Mouse (Mus musculus) cortical plate, adult 2 months (tissue): Measurements from ENCODE around the gene Slco4a1. TPM values are rescaled to one million over a fixed set of nuclear protein-coding genes. Genes with fewer than 3 reads are reported as not detected.

Source experiments
- H3K27ac ChIP-seq: fragments of 200-500 bp; 2 replicates; pipeline ENCODE4 v1.5.1; 2012; ENCODE audit warnings: low read length, control low read depth, inconsistent platforms; ENCODE audit not compliant: insufficient read depth
- H3K4me1 ChIP-seq: fragments of 200-500 bp; 2 replicates; pipeline ENCODE4 v1.6.1; 2011; ENCODE audit warnings: low read length; ENCODE audit not compliant: control insufficient read depth, insufficient read depth
- H3K4me3 ChIP-seq: fragments of 200-500 bp; 2 replicates; pipeline ENCODE4 v1.5.1; 2011; ENCODE audit warnings: mild to moderate bottlenecking, low read length, control low read depth; ENCODE audit not compliant: insufficient read depth
- CTCF ChIP-seq: fragments of 200-500 bp; IDR thresholded peaks from 2 replicates; pipeline ENCODE4 v1.5.1; 2011; ENCODE audit warnings: mild to moderate bottlenecking, control low read depth, low read length; ENCODE audit not compliant: insufficient read depth; ENCODE audit errors: extremely low read depth
- POLR2A ChIP-seq: fragments of 200-500 bp; IDR thresholded peaks from 2 replicates; pipeline ENCODE4 v1.6.1; 2011; ENCODE audit warnings: mild to moderate bottlenecking, low read length, control low read depth; ENCODE audit not compliant: insufficient read depth; ENCODE audit errors: extremely low read depth
- polyA plus RNA-seq: library from polyadenylated mRNA; depleted of rRNA; stranded (reverse); fragments of >200 nt; gene quantifications from 2 replicates; pipeline ENCODE4 v1.2.3, GENCODE M21; 2012

Slco4a1 gene
- polyA plus RNA-seq, 1 experiment: 5.1 TPM

DNA sequence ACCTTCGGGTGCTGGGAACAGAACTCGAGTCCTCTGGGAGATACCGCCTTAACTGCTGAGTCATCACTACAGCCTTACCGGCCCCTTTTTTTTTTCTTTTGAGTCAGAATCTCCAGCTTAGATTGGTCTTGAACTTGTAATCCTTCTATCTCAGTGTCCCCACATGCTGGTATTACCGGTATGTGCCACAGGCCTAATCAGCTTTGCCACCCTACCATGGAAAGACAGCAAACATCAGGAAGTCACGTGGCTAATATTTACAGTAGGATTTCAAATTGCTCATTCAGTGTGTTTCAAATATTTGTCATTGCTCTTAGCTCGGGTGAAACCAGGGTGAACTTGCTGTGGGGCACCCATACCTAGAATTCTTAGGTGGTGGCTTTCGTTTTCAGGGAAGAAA is 6.5 kb downstream of the Slco4a1 start:
- no peak for TF ChIP-seq POLR2A
- no peak for TF ChIP-seq CTCF
- Histone ChIP-seq H3K4me3 (no peak overlapping the region), H3K27ac (no peak overlapping the region), H3K4me1 (no peaks in the 10 kb centered on the region)

DNA sequence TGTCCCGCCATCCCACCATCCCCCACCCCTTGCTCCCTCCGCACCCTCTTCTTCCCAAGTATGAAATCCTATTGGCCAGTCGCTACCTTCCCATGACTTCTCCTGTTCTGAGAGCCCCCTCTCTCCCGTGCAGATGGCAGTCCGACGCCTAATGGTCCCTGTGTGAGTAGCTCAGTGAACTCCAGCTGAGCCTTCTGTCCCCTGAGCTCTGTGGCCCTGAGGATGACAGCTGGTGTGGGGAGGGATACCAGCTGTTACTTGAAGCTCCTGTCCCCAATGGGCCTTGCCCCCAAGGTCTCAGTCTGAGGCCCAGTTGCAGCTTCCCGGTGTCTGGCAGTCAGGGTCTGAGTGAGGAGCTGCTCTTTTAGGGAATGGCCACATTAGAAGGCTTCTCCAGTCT is 10.5 kb downstream of the Slco4a1 start:
- TF ChIP-seq CTCF: no peak
- TF ChIP-seq POLR2A: no peak

DNA sequence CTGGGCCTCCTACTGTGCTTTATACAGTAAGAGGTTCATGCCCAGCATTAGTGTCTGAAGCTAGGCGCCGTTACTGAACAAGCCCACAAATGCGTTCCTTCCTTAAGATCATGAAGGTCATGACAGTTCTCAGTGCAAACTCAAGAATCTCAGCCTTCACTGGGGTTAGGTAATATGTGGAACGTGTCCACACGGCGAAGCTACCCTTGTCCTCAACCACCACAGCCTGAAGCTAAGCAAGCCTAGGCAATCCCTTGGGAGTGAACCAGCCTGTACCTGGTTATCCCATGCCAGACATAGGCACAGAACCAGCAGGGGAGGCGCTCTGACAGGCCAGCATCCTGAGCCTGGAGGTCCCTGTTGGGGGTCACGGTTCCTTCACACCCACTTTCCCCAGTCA is 12.8 kb downstream of the Slco4a1 start:
- Histone ChIP-seq H3K4me1 (no peaks in the 10 kb centered on the region), H3K4me3 (no peak overlapping the region), H3K27ac (no peak overlapping the region)
- no peak for TF ChIP-seq CTCF
- no peak for TF ChIP-seq POLR2A

More for the DNA sequence above, 10.5 kb downstream of the Slco4a1 start:
- no peak overlapping the region for H3K27ac ChIP-seq
- no peak overlapping the region for H3K4me3 ChIP-seq
- no peaks in the 10 kb centered on the region for H3K4me1 ChIP-seq

DNA sequence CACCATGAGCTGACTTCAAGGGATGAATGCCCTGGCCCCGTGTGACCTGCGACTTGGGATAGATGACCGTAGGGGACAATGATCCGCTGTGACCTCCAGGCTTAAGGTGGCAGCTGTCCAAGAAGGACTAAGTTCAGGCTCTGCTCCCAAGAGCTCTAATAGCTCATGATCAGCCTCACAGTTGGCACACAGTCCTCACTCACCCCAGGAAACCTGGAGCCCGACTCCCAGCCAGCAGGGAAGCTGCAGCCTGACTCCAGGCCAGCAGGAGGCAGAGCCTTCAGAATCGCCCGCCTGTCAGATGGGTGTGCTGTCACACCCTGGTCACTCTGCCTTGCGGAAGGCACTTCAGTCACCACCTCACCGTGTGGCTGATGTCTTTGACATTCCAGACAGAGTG is 13.7 kb downstream of the Slco4a1 start:
- Histone ChIP-seq H3K4me3 (no peak overlapping the region), H3K27ac (no peak overlapping the region), H3K4me1 (no peaks in the 10 kb centered on the region)
- TF ChIP-seq POLR2A: no peak
- no peak for TF ChIP-seq CTCF

DNA sequence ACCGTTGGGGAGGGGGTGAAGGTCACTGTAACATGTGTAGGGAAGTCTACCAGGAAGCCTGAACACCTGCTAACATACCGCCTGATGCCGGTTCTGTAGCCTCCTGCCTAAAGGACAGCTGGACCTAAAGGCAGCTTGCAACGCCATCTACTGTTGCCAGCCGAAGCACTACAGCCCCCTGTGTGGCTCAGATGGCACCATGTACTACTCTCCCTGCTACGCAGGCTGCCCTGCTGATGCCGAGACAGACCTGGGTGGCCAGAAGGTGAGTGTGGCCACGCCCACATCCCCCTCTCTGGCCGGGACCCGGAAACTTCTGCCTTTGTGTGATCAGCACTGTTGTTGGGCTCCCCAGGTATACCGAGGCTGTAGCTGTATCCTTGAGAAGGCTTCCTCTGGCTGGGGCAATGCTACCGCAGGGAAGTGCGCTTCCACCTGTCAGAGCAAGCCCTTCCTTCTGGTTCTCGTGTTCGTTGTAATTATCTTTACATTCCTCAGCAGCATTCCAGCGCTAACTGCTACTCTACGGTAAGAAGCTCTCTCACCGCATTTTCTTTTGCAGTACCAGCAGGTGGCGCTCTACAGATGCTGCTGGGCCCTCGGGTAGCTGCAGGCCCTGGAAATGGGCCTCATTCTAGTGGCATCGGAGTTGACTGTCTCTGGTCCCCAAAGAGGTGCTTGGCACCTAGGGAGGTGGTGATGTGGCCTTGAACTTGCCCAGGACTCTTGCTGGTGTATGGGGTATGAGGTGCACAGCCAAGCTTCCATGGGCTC is 16.4 kb downstream of the Slco4a1 start:
- no peaks in the 10 kb centered on the region for H3K4me1 ChIP-seq
- H3K4me3 ChIP-seq: no peak overlapping the region
- TF ChIP-seq POLR2A: no peak
- TF ChIP-seq CTCF: peak; percentile 69
- no peak overlapping the region for H3K27ac ChIP-seq

DNA sequence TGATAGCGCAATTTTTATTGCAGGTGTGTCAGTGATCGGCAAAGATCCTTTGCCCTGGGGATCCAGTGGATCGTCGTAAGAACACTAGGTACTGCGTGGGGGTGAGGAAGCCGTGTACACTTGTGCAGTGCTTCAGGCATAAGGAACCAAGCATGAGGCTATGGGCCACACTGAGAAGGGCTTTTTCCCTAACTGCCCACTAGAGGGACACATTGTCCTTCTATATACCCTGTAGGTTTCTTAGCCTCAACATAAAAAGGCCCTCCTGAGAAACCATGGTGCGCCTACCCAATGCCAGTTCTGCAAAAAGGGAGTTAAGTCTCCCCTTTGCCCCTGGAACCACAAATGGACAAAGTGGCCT is 17.0 kb downstream of the Slco4a1 start:
- Histone ChIP-seq H3K4me1 (no peaks in the 10 kb centered on the region), H3K4me3 (no peak overlapping the region), H3K27ac (no peak overlapping the region)
- TF ChIP-seq POLR2A (no peak), CTCF (peak; percentile 75)

DNA sequence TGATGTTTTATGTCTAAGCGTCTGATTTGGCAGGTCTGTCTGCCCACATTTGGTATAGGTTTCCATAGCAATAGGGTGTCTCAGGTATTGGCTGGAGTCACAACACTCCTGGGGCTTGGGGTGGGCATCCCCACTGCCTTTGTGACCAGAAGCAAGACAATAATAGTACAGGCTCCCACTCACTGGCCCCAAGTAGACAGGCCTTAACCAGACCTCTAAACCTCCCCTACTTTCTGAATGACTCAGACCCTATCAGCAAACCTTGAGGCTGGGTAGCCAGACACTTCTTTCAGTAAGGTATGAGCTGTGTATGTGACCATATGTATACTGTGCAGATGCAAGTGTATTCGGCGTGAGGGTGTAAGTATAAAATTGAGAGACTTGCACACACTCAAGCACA is 18.8 kb downstream of the Slco4a1 start:
- no peak overlapping the region for H3K27ac ChIP-seq
- TF ChIP-seq CTCF (no peak), POLR2A (no peak)
- no peak overlapping the region for H3K4me3 ChIP-seq
- no peaks in the 10 kb centered on the region for H3K4me1 ChIP-seq

DNA sequence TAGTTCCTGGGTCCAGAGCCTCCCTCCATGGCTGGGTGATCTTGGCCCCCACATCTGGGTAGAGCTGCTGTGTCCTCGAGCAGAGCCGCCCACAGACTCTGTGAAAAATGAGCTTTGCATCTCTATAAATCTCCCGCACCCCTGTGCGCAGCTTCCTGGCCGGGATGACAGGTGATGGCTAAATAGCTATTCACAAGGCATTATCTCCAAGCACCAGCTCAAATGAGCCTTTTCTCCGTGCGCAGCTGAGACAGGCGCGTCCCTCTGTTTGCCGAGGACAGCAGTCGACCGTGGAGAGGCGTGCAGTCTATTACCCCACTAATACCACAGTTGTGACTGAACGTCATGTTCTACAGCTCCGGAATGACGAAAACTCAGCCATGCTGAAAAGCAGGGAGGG is 26.2 kb downstream of the Slco4a1 start:
- H3K4me1 ChIP-seq: 0 out of 2 replicates have a peak, but pooled peaks cover 1% of the 10 kb centered on the region
- no peak overlapping the region for H3K27ac ChIP-seq
- TF ChIP-seq POLR2A (no peak), CTCF (no peak)
- no peak overlapping the region for H3K4me3 ChIP-seq

DNA sequence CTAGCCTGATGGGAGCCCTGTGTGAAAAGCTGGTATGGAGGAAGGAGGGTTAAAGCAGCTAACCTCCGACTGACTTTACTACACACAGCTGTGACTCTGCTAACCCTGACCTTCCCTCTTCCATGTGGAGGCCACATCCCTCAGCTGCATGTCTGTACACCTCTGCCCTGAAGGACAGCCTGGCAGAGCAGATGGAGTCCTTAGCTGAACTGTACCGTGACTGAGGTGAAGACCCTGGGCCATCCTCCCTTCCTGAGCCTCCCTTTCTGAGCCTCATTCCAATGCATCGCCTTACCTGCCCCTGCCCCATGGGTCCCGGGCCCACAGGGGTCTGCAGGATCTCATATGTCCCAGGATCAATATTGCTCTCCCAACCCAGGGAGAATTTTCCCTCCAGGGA is 28.8 kb downstream of the Slco4a1 start:
- Histone ChIP-seq H3K4me1 (peaks cover 5% of the 10 kb centered on the region; the same call in 1 of the 2 replicates), H3K4me3 (no peak overlapping the region), H3K27ac (no peak overlapping the region)
- no peak for TF ChIP-seq POLR2A
- no peak for TF ChIP-seq CTCF

DNA sequence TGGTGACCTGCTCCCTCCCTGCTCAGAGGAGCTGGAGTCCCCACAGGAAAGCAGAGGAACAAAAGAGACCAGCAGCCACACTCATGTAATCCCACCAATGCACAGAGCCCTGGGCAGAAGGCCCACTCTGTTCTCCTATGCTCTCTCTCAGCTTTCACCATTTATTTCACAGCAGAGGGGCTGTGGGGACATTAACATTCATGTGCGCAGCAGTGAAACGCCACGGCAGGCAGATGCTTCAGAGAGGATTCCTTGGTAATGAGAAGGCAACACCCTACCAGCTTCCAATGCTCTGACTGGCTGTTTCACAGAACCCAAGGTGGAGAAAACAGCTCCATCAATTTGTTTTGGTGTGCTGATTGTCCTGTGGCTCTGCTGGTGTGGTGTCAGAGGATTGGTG is 29.3 kb downstream of the Slco4a1 start:
- no peak overlapping the region for H3K27ac ChIP-seq
- H3K4me3 ChIP-seq: no peak overlapping the region
- H3K4me1 ChIP-seq: peaks cover 5% of the 10 kb centered on the region; the same call in 1 of the 2 replicates
- no peak for TF ChIP-seq POLR2A
- TF ChIP-seq CTCF: no peak
